Mouse (Mus musculus) MEL (cell line): ENCODE measurements around the gene Slc32a1. TPM values are rescaled to one million over a fixed set of nuclear protein-coding genes. Genes with fewer than 3 reads are reported as not detected.

ENCODE experiments used
- DNase-seq: peaks from one replicate; pipeline ENCODE4 v3.0.0; 2011; ENCODE audit warnings: low read depth, low spot score
- H3K27ac ChIP-seq: 2 replicates; pipeline ENCODE4 v1.5.1; 2012; ENCODE audit warnings: low read depth, mild to moderate bottlenecking, control low read depth, low read length, moderate library complexity; ENCODE audit not compliant: control insufficient read depth
- H3K27me3 ChIP-seq, 2 experiments: fragments of 150-350 bp in 1 of 2; sonication (generic) in 1 of 2; 2 replicates each; pipeline ENCODE4 v1.6.1; 2012; ENCODE audit warnings: low read length in 2 of 2, mild to moderate bottlenecking in 2 of 2, improper control_type of control experiment in 1 of 2, moderate library complexity in 1 of 2; ENCODE audit not compliant: insufficient read depth in 2 of 2, control insufficient read depth in 1 of 2
- H3K36me3 ChIP-seq, 2 experiments: 2 replicates each; pipeline ENCODE4 v1.6.1; 2012 to 2014; ENCODE audit warnings: low read length in 2 of 2, improper control_type of control experiment in 1 of 2, inconsistent platforms in 1 of 2, mild to moderate bottlenecking in 1 of 2; ENCODE audit not compliant: insufficient read depth in 2 of 2, control insufficient read depth in 1 of 2
- H3K4me1 ChIP-seq, 2 experiments: fragments of 150-350 bp in 1 of 2; sonication (generic) in 1 of 2; 2 replicates each; pipeline ENCODE4 v1.6.1; 2012; ENCODE audit warnings: low read length in 2 of 2, improper control_type of control experiment in 1 of 2, mild to moderate bottlenecking in 1 of 2; ENCODE audit not compliant: insufficient read depth in 2 of 2, control insufficient read depth in 1 of 2
- H3K4me3 ChIP-seq, 2 experiments: fragments of 150-350 bp in 1 of 2; sonication (generic) in 1 of 2; 2 replicates each; pipeline ENCODE4 v1.5.1; 2012; ENCODE audit warnings: low read depth in 2 of 2, low read length in 2 of 2, mild to moderate bottlenecking in 2 of 2, moderate library complexity in 2 of 2, control low read depth in 1 of 2, improper control_type of control experiment in 1 of 2; ENCODE audit not compliant: control insufficient read depth in 1 of 2, insufficient read depth in 1 of 2
- H3K79me2 ChIP-seq: 2 replicates; pipeline ENCODE4 v1.6.1; 2012; ENCODE audit warnings: mild to moderate bottlenecking, low read length, moderate library complexity; ENCODE audit not compliant: control insufficient read depth, poor library complexity, insufficient read depth
- H3K9ac ChIP-seq: 2 replicates; pipeline ENCODE4 v1.6.1; 2012; ENCODE audit warnings: low read depth, mild to moderate bottlenecking, control low read depth, low read length, moderate library complexity; ENCODE audit not compliant: control insufficient read depth, poor library complexity, severe bottlenecking
- H3K9me3 ChIP-seq: fragments of 150-350 bp; sonication (generic); replicated peaks from 2 replicates; pipeline ENCODE4 v1.6.1; 2012; ENCODE audit warnings: mild to moderate bottlenecking, low read length, improper control_type of control experiment, moderate library complexity; ENCODE audit not compliant: insufficient read depth
- BHLHE40 ChIP-seq: IDR thresholded peaks from 2 replicates; pipeline ENCODE4 v1.6.1; 2012; ENCODE audit warnings: low read depth, mild to moderate bottlenecking, inconsistent platforms, low read length, improper control_type of control experiment, borderline replicate concordance
- CTCF ChIP-seq, 3 experiments: IDR thresholded peaks in 2 of 3; conservative IDR thresholded peaks in 1 of 3; 2 replicates each; pipeline ENCODE4 v1.5.1; 2011 to 2012; ENCODE audit warnings: low read length in 3 of 3, low read depth in 2 of 3, mild to moderate bottlenecking in 2 of 3, improper control_type of control experiment in 1 of 3, inconsistent platforms in 1 of 3, mixed read lengths in 1 of 3, moderate library complexity in 1 of 3; ENCODE audit not compliant: control insufficient read depth in 1 of 3, insufficient read depth in 1 of 3, poor library complexity in 1 of 3, severe bottlenecking in 1 of 3
- EP300 ChIP-seq, 2 experiments: IDR thresholded peaks; 2 replicates each; pipeline ENCODE4 v1.6.1; 2011; ENCODE audit warnings: improper control_type of control experiment in 2 of 2, low read length in 2 of 2, low read depth in 1 of 2, mild to moderate bottlenecking in 1 of 2
- KAT2A ChIP-seq: conservative IDR thresholded peaks from 2 replicates; pipeline ENCODE4 v1.6.1; 2012; ENCODE audit warnings: low read depth, low read length, improper control_type of control experiment, inconsistent platforms
- MAFK ChIP-seq: IDR thresholded peaks from 2 replicates; pipeline ENCODE4 v1.6.1; 2011; ENCODE audit warnings: low read depth, mild to moderate bottlenecking, low read length, improper control_type of control experiment, borderline replicate concordance
- MYC ChIP-seq: IDR thresholded peaks from 2 replicates; pipeline ENCODE4 v1.6.1; 2011; ENCODE audit warnings: low read depth, mild to moderate bottlenecking, low read length, improper control_type of control experiment, moderate library complexity
- NRF1 ChIP-seq: IDR thresholded peaks from 2 replicates; pipeline ENCODE4 v1.6.1; 2014; ENCODE audit warnings: low read depth, mild to moderate bottlenecking, inconsistent platforms, low read length, improper control_type of control experiment, moderate library complexity; ENCODE audit not compliant: poor library complexity, insufficient read depth, severe bottlenecking
- RAD21 ChIP-seq: IDR thresholded peaks from 2 replicates; pipeline ENCODE4 v1.6.1; 2011; ENCODE audit warnings: mild to moderate bottlenecking, low read depth, low read length, improper control_type of control experiment
- RCOR1 ChIP-seq: IDR thresholded peaks from 2 replicates; pipeline ENCODE4 v1.6.1; 2012; ENCODE audit warnings: low read depth, mild to moderate bottlenecking, inconsistent platforms, low read length, improper control_type of control experiment
- SMC3 ChIP-seq: IDR thresholded peaks from 2 replicates; pipeline ENCODE4 v1.6.1; 2011; ENCODE audit warnings: low read depth, low read length, improper control_type of control experiment
- UBTF ChIP-seq: IDR thresholded peaks from 2 replicates; pipeline ENCODE4 v1.6.1; 2012; ENCODE audit warnings: low read depth, mild to moderate bottlenecking, inconsistent platforms, low read length, improper control_type of control experiment, moderate library complexity, borderline replicate concordance; ENCODE audit not compliant: insufficient read depth
- USF1 ChIP-seq: IDR thresholded peaks from 2 replicates; pipeline ENCODE4 v1.6.1; 2014; ENCODE audit warnings: low read depth, mild to moderate bottlenecking, inconsistent platforms, low read length, improper control_type of control experiment, moderate library complexity
- ZC3H11A ChIP-seq: IDR thresholded peaks from 2 replicates; pipeline ENCODE4 v1.6.1; 2012; ENCODE audit warnings: low read depth, mild to moderate bottlenecking, inconsistent platforms, low read length, improper control_type of control experiment
- ZKSCAN1 ChIP-seq: IDR thresholded peaks from 2 replicates; pipeline ENCODE4 v1.6.1; 2012; ENCODE audit warnings: low read depth, mild to moderate bottlenecking, inconsistent platforms, low read length, improper control_type of control experiment, moderate library complexity
- polyA plus RNA-seq, 2 experiments: library from polyadenylated mRNA; stranded (reverse) in 1 of 2; unstranded in 1 of 2; fragments of >175 nt in 1 of 2; fragments of >200 nt in 1 of 2; gene quantifications; 2 replicates each; pipeline versions ENCODE4 v1.2.1 to v1.2.4; 2012; ENCODE audit warnings: low replicate concordance in 2 of 2, low read depth in 1 of 2; ENCODE audit not compliant: insufficient read length in 2 of 2, insufficient read depth in 1 of 2, missing spikeins in 1 of 2
- total RNA-seq: library from RNA; depleted of rRNA; stranded (reverse); fragments of 300-350 nt; gene quantifications from 2 replicates; pipeline ENCODE4 v1.2.3, GENCODE M21; 2012

Gene Slc32a1
- total and polyA plus RNA-seq, 3 experiments = not detected

DNA sequence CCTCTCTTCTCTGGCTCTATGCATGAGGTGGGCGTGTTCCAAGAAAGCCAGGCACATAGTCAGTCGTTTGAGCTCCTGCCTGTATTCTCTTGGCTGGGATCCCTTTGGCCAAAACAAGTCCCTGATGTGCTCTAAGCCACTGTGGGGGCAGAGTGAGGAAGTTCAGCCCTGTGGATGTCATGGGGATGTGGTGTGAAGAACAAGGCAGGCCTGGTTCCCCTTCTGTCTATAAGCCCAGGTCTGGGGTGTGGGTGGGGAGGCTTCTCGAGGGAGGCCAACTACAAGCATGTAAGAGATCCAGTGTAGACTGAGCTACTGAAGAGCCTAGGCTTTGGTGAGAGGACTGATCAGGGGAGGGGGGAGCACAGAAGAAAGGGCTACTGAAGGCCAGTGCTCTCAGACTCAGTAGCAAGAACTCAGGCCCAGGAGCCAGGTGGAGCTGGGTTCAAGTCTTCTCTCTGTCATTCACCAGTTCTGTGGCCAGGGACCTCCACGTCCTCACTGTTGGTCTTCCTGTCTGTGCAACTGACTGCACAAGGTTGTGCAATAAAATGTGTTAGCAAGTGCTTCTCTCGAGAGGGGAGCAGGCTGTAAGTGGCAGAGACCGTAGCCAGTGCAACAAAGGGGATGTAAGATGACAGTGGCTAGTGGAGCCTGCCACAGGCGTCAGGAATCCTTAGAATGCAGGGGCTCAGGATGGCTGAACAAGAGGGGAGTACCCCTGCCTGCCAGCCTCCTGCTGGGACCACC lies 40.8 kb downstream of the Slc32a1 start:
- no peak for TF ChIP-seq USF1
- TF ChIP-seq EP300 (IDR thresholded peaks at IDR 0.05; ENCODE audit: low read depth in 1 of 2, low read length in 2 of 2) = no peak
- no peak for TF ChIP-seq ZKSCAN1
- no peak for TF ChIP-seq NRF1
- H3K36me3 ChIP-seq = no peaks in the 10 kb centered on the region
- H3K27me3 ChIP-seq = no peaks in the 10 kb centered on the region
- H3K79me2 ChIP-seq = no peaks in the 10 kb centered on the region
- H3K9ac ChIP-seq = no peak overlapping the region
- no peaks in the 10 kb centered on the region for H3K4me1 ChIP-seq
- H3K9me3 ChIP-seq = no peaks in the 10 kb centered on the region
- DNase-seq = no peak
- no peak overlapping the region for H3K27ac ChIP-seq
- H3K4me3 ChIP-seq = no peak overlapping the region

DNA sequence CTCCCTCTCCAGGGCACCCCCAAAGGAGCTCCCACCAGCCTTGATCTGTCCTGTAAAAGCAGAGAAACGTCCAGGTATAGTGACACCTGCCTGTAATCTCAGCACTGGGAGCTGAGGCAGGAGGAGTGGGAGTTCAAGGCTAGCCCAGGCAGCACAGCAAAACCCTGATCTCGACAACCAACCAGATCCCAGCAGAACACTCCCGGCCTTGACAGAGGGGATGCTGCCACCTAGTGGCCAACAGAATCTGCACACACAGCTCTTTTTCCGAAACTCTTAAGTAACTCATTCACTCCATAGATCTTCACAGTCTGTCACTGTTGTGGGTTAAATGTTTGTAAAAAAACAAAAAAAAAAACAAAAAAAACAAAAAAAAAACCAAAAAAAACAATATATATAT lies 42.4 kb downstream of the Slc32a1 start:
- Histone ChIP-seq H3K4me1 (no peaks in the 10 kb centered on the region), H3K9me3 (no peaks in the 10 kb centered on the region), H3K27me3 (no peaks in the 10 kb centered on the region; a peak in 1 of 4 replicates), H3K4me3 (no peak overlapping the region), H3K9ac (no peak overlapping the region), H3K36me3 (no peaks in the 10 kb centered on the region), H3K79me2 (no peaks in the 10 kb centered on the region), H3K27ac (no peak overlapping the region)
- peak; percentile 78 for DNase-seq
- TF ChIP-seq UBTF = no peak
- no peak for TF ChIP-seq BHLHE40
- peak; percentile 69 for TF ChIP-seq RAD21
- TF ChIP-seq SMC3 = peak; percentile 73
- TF ChIP-seq KAT2A = no peak
- peak; percentile 37; the same call in 1 of the 2 replicates for TF ChIP-seq MAFK
- TF ChIP-seq ZC3H11A = peak; percentile 67
- no peak for TF ChIP-seq MYC
- TF ChIP-seq RCOR1 = no peak
- peak; percentile 56 to 70 (median 65) for TF ChIP-seq CTCF (IDR thresholded peaks at IDR 0.05 in 2 of 3, conservative IDR thresholded peaks at IDR 0.05 in 1 of 3; ENCODE audit: control insufficient read depth in 1 of 3, insufficient read depth in 1 of 3, low read depth in 2 of 3, low read length in 3 of 3, poor library complexity in 1 of 3, severe bottlenecking in 1 of 3)
